Mouse (Mus musculus) CH12.LX (cell line): ENCODE data around the gene Gtpbp2. TPM values are rescaled to one million over a fixed set of nuclear protein-coding genes. Genes with fewer than 3 reads are reported as not detected.

Experiments
- DNase-seq: peaks from one replicate; pipeline ENCODE4 v3.0.0-alpha.2; 2013; ENCODE audit errors: extremely low read depth
- H3K27ac ChIP-seq: 2 replicates; pipeline ENCODE4 v1.5.1; 2012; ENCODE audit warnings: low read depth, mild to moderate bottlenecking, control low read depth, moderate library complexity; ENCODE audit not compliant: insufficient read depth
- H3K27me3 ChIP-seq: replicated peaks from 2 replicates; pipeline ENCODE3; 2012; ENCODE audit warnings: inconsistent platforms
- H3K36me3 ChIP-seq, 2 experiments: replicated peaks in 1 of 2; 2 replicates each; pipeline versions ENCODE3 to v1.6.1; 2012; ENCODE audit warnings: inconsistent platforms in 1 of 2, low read length in 1 of 2, mild to moderate bottlenecking in 1 of 2, mixed read lengths in 1 of 2, moderate library complexity in 1 of 2; ENCODE audit not compliant: control insufficient read depth in 1 of 2, insufficient read depth in 1 of 2
- H3K4me1 ChIP-seq, 2 experiments: 2 replicates each; pipeline ENCODE4 v1.6.1; 2012; ENCODE audit warnings: inconsistent platforms in 1 of 2, moderate library complexity in 1 of 2; ENCODE audit not compliant: insufficient read depth in 2 of 2, control insufficient read depth in 1 of 2
- H3K4me2 ChIP-seq: 2 replicates; pipeline ENCODE4 v1.6.1; 2012; ENCODE audit warnings: low read depth, mild to moderate bottlenecking, control low read depth; ENCODE audit not compliant: poor library complexity, insufficient read depth, severe bottlenecking
- H3K4me3 ChIP-seq, 3 experiments: fragments of 150-350 bp in 1 of 3; sonication (generic) in 1 of 3; replicated peaks in 1 of 3; 2 replicates each; pipeline versions ENCODE3 to v1.5.1; 2011 to 2012; ENCODE audit warnings: low read depth in 2 of 3, low read length in 2 of 3, mild to moderate bottlenecking in 2 of 3, moderate library complexity in 2 of 3, control low read depth in 1 of 3, improper control_type of control experiment in 1 of 3, inconsistent platforms in 1 of 3, mixed read lengths in 1 of 3; ENCODE audit not compliant: poor library complexity in 1 of 3
- H3K79me2 ChIP-seq: replicated peaks from 2 replicates; pipeline ENCODE4 v1.6.1; 2012; ENCODE audit warnings: mild to moderate bottlenecking, moderate library complexity; ENCODE audit not compliant: control insufficient read depth, poor library complexity, insufficient read depth, severe bottlenecking; ENCODE audit errors: extremely low read depth
- H3K9ac ChIP-seq: 2 replicates; pipeline ENCODE4 v1.6.1; 2012; ENCODE audit warnings: low read depth, mild to moderate bottlenecking, control low read depth, moderate library complexity; ENCODE audit not compliant: insufficient read depth
- H3K9me3 ChIP-seq: replicated peaks from 2 replicates; pipeline ENCODE3; 2012; ENCODE audit warnings: low read length, inconsistent platforms, mixed read lengths
- CHD1 ChIP-seq: IDR thresholded peaks from 2 replicates; pipeline ENCODE4 v1.6.1; 2012; ENCODE audit warnings: low read depth, low read length, improper control_type of control experiment, inconsistent platforms
- CHD2 ChIP-seq: IDR thresholded peaks from 2 replicates; pipeline ENCODE4 v1.6.1; 2011; ENCODE audit warnings: low read length, improper control_type of control experiment
- CTCF ChIP-seq, 2 experiments: IDR thresholded peaks in 1 of 2; conservative IDR thresholded peaks in 1 of 2; 2 replicates each; pipeline ENCODE4 v1.5.1; 2011 to 2012; ENCODE audit warnings: low read depth in 2 of 2, low read length in 2 of 2, improper control_type of control experiment in 1 of 2, inconsistent platforms in 1 of 2, mild to moderate bottlenecking in 1 of 2, moderate library complexity in 1 of 2
- ELF1 ChIP-seq: IDR thresholded peaks from 2 replicates; pipeline ENCODE4 v1.6.1; 2014; ENCODE audit warnings: low read depth, mild to moderate bottlenecking, inconsistent platforms, low read length, improper control_type of control experiment
- EP300 ChIP-seq: IDR thresholded peaks from 2 replicates; pipeline ENCODE4 v1.6.1; 2011; ENCODE audit warnings: low read length, improper control_type of control experiment
- ETS1 ChIP-seq: conservative IDR thresholded peaks from 2 replicates; pipeline ENCODE4 v1.6.1; 2012; ENCODE audit warnings: low read depth, mild to moderate bottlenecking, inconsistent platforms, low read length, improper control_type of control experiment, moderate library complexity
- JUN ChIP-seq: IDR thresholded peaks from 2 replicates; pipeline ENCODE4 v1.6.1; 2011; ENCODE audit warnings: low read depth, mild to moderate bottlenecking, low read length, improper control_type of control experiment, moderate library complexity; ENCODE audit not compliant: insufficient read depth
- JUND ChIP-seq: conservative IDR thresholded peaks from 2 replicates; pipeline ENCODE4 v1.6.1; 2011; ENCODE audit warnings: low read depth, low read length, improper control_type of control experiment
- MAFK ChIP-seq: IDR thresholded peaks from 2 replicates; pipeline ENCODE4 v1.6.1; 2011; ENCODE audit warnings: low read length, improper control_type of control experiment; ENCODE audit not compliant: insufficient replicate concordance
- MEF2A ChIP-seq: IDR thresholded peaks from 2 replicates; pipeline ENCODE4 v1.6.1; 2014; ENCODE audit warnings: low read depth, mild to moderate bottlenecking, inconsistent platforms, low read length, improper control_type of control experiment, borderline replicate concordance
- NELFE ChIP-seq: IDR thresholded peaks from 2 replicates; pipeline ENCODE4 v1.6.1; 2011; ENCODE audit warnings: low read depth, low read length, improper control_type of control experiment
- POLR2A ChIP-seq: IDR thresholded peaks from 2 replicates; pipeline ENCODE4 v1.6.1; 2011; ENCODE audit warnings: low read depth, mild to moderate bottlenecking, improper control_type of control experiment, low read length
- RAD21 ChIP-seq: IDR thresholded peaks from 2 replicates; pipeline ENCODE4 v1.6.1; 2011; ENCODE audit warnings: low read depth, mild to moderate bottlenecking, low read length, improper control_type of control experiment, moderate library complexity
- SMC3 ChIP-seq: IDR thresholded peaks from 2 replicates; pipeline ENCODE4 v1.6.1; 2011; ENCODE audit warnings: low read depth, low read length, improper control_type of control experiment
- TCF12 ChIP-seq: IDR thresholded peaks from 2 replicates; pipeline ENCODE4 v1.6.1; 2014; ENCODE audit warnings: low read depth, mild to moderate bottlenecking, inconsistent platforms, low read length, improper control_type of control experiment
- USF1 ChIP-seq: IDR thresholded peaks from 2 replicates; pipeline ENCODE4 v1.6.1; 2014; ENCODE audit warnings: low read depth, mild to moderate bottlenecking, inconsistent platforms, low read length, improper control_type of control experiment
- USF2 ChIP-seq: conservative IDR thresholded peaks from 2 replicates; pipeline ENCODE4 v1.6.1; 2011; ENCODE audit warnings: low read depth, low read length, improper control_type of control experiment
- ZC3H11A ChIP-seq: IDR thresholded peaks from 2 replicates; pipeline ENCODE4 v1.6.1; 2012; ENCODE audit warnings: low read depth, mild to moderate bottlenecking, inconsistent platforms, low read length, improper control_type of control experiment
- ZKSCAN1 ChIP-seq: IDR thresholded peaks from 2 replicates; pipeline ENCODE4 v1.6.1; 2012; ENCODE audit warnings: low read depth, inconsistent platforms, low read length, improper control_type of control experiment, borderline replicate concordance
- dilution Hi-C: fragments of 300-500 bp; cut with MboI; formaldehyde crosslinking; loops from 2 replicates; pipeline ENCODE4 v1.14.3; 2020; ENCODE audit warnings: low sequenced_read_pairs; ENCODE audit not compliant: extremely low pct_unique_long_range_greater_than_20kb, extremely low pct_ligation_motif_present
- in situ Hi-C: fragments of 300-500 bp; cut with MboI; formaldehyde crosslinking; loops from 3 replicates; pipeline ENCODE4 v1.14.3; 2019; ENCODE audit warnings: low sequenced_read_pairs, low pct_ligation_motif_present, low pct_unique_long_range_greater_than_20kb, mixed read lengths
- polyA plus RNA-seq: library from polyadenylated mRNA; unstranded; fragments of >175 nt; gene quantifications from 2 replicates; pipeline ENCODE4 v1.2.1, GENCODE M21; 2012; ENCODE audit warnings: low read depth; ENCODE audit not compliant: insufficient read length
- total RNA-seq, 2 experiments: library from RNA; depleted of rRNA; stranded (reverse); fragments of 300-350 nt in 1 of 2; fragments of >200 nt in 1 of 2; gene quantifications; 2 replicates each; pipeline ENCODE4 v1.2.3; 2012 to 2014

Gtpbp2 gene
- total and polyA plus RNA-seq, 3 experiments = 14.9 to 104 (median 20.8) TPM

DNA sequence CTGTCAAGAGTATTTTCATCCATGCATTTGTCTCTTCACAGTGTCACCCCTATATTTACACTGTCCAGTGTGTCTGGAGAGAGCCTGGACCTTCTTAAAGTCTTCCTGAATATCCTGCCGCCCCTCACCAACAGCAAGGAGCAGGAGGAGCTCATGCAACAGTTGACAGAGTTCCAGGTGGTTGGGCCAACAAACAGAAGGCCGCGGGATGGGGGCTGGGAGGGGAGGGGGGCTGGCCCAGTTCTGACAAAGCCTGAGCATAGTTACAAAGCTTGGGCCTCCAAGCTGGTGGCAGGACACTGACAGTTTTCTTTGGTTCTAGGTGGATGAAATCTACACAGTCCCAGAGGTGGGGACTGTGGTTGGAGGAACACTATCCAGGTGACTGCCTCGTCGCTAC is 5.4 kb downstream of the Gtpbp2 start:
- Histone ChIP-seq H3K4me1 (peaks cover 16 to 25% of the 10 kb centered on the region in 2 experiments), H3K4me3 (no peak overlapping the region), H3K4me2 (no peak overlapping the region), H3K27ac (no peak overlapping the region), H3K79me2 (peaks cover 13% of the 10 kb centered on the region), H3K9me3 (no peaks in the 10 kb centered on the region), H3K36me3 (peaks cover 70 to 74% of the 10 kb centered on the region in 2 experiments), H3K9ac (no peak overlapping the region), H3K27me3 (no peaks in the 10 kb centered on the region)
- TF ChIP-seq CHD2 (no peak), CHD1 (no peak), JUN (no peak), ZC3H11A (no peak), POLR2A (no peak), JUND (no peak), USF1 (no peak), EP300 (no peak), ETS1 (no peak), RAD21 (no peak), TCF12 (no peak), USF2 (no peak), MEF2A (no peak), ZKSCAN1 (no peak), ELF1 (no peak), SMC3 (no peak), NELFE (no peak), MAFK (no peak)
- in situ Hi-C loops (no loop called here), dilution Hi-C loops (no loop called here)
- DNase-seq = no peak

DNA sequence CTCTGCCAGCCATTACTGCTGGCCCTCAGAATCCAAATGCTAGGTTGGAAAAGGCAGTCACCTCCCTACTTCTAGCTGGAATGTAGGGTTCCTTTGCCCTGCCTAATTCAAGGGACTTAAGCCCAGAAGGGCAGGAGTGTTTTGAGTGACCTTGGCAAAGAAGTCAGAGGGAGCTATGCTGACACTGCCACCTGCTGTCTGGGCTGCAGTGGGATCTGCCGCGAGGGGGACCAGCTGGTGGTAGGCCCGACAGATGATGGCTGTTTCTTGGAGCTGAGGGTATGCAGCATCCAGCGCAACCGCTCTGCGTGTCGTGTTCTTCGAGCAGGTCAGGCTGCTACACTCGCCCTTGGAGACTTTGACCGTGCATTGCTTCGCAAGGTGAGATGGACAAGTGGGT is 6.2 kb downstream of the Gtpbp2 start:
- Histone ChIP-seq H3K9me3 (no peaks in the 10 kb centered on the region), H3K9ac (no peak overlapping the region), H3K4me1 (peaks cover 16 to 19% of the 10 kb centered on the region in 2 experiments), H3K27ac (no peak overlapping the region), H3K27me3 (no peaks in the 10 kb centered on the region), H3K4me3 (no peak overlapping the region), H3K4me2 (no peak overlapping the region), H3K36me3 (peaks cover 74 to 80% of the 10 kb centered on the region in 2 experiments), H3K79me2 (peaks cover 5% of the 10 kb centered on the region; the same call in 1 of the 2 replicates)
- dilution Hi-C loops = no loop called here
- TF ChIP-seq SMC3 (peak; percentile 28; the same call in 1 of the 2 replicates), RAD21 (peak; percentile 39), CTCF (conservative IDR thresholded peaks at IDR 0.05 in 1 of 2, IDR thresholded peaks at IDR 0.05 in 1 of 2; ENCODE audit: low read depth in 2 of 2, low read length in 2 of 2) (peak in 1 of 2 experiments; percentile 54; a peak in 2 of 4 replicates), TCF12 (no peak)
- DNase-seq = no peak
- in situ Hi-C loops = no loop called here
